Mouse (Mus musculus) yolk sac, embryonic 10.5 days (tissue): Measurements from ENCODE around the gene St7.

Source experiments
- DNase-seq: peaks from one replicate; pipeline ENCODE4 v3.0.0-alpha.2; 2017; ENCODE audit warnings: low spot score

St7 gene

DNA sequence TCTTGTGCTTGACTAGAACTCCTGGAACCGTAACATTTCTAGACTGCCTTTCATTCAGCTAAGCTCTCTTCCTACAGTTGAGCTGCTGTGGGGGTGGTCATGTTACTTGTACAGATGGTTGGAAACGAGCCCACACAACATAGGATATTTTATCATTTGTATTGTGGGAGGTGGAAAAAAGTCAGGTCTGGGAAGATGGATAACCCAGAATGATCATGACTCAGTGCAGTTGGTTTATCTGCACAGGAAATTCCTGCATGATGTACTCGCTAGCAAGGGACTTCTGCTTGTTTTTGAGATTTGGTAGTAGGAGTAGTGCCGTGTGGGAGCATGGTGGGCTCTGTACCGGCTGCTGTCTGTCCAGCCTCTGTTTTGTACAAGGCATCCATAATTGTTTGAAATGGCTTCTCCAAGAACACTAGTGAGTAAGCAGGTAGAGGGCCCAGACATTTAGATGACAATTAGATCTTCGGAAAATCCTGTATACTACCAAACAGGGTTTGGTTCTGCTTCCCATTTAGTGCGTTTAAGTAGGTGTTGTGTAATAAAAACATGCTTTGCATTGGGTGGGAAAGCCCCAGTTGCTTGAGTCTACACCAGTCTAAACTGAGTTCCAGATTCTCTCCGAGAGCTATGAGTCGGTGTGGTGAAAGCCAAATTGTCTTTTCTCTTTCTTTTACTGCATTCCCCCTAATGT is 71.4 kb downstream of the St7 start:
- DNase-seq = no peak

DNA sequence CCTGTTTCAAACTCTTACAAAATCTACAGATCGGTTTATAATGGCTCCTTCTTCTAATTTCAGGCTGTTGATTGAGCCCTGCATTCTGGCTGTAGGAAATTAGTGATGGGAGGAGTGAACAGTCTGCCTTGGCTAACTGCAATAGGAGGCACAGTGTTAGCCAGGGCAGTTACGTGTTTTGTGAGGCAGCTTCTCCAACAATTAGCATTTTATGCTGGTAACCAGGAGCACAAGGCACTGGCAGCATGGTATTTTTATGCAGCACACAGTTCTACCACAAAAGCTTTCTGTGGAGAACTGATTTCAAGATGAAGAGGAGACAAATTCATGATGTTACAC is 71.9 kb downstream of the St7 start:
- no peak for DNase-seq

DNA sequence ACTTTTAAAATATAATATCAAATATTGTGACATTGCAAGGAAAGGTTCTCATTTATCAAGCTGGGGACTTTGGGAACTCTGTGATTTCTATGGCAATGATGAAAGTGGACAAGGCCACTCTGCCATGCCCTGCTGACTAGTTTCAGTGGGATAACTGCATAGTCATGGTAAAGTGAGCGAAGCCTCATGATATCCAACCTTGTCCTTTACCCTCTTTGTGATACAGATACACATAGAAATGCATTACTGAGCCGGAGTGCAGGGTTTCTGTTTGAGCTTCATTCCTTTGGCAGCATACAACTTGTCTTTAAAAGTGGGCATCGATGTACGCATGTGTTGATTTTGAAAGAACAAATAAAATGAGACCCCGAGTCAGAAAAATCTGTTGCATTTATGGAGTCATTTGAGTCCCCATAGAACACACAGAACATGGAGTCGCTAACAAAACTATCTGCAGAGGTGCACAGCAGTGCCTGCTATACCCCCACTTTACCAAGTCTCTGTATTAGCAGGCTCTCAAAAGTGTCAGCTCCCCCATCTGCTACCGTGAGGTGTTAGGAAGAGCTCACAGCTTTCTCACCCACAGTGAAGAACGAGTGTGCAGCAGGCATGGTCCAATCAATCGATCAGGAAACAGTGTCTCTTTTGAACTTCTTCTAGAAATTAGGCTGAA is 77.4 kb downstream of the St7 start:
- DNase-seq = no peak

DNA sequence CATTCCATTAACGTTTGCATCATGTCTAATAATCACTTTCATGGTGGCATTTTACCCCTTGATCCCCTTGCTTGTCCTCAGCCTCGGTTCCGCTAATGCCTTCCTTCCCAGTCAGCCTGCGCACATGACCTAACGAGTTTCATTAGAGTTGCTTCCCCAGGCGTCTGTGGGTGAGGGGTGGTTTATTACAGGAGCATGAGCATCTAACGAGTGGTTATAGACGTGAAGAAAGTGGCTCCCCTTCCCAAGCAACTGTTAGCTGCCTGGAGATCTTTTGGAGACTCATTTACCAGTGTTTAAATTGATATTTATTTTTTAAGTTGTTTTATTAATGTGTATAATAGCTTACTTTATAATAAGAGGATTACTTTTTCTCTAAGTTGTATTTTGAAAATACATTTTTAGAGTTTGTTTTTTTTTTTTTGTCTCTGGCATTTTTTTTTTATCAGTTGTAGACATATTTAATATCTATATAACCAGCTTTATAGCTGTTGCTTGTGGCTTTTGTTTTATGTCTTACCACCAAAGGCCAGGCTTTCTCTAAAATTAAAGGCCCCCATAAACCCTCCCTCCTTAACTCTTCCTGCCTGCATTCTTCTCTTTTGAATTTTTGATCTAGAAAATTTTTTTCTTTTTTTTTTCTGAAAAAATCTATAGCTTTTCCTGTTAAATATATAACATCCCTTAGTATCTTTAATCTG is 78.1 kb downstream of the St7 start:
- no peak for DNase-seq

DNA sequence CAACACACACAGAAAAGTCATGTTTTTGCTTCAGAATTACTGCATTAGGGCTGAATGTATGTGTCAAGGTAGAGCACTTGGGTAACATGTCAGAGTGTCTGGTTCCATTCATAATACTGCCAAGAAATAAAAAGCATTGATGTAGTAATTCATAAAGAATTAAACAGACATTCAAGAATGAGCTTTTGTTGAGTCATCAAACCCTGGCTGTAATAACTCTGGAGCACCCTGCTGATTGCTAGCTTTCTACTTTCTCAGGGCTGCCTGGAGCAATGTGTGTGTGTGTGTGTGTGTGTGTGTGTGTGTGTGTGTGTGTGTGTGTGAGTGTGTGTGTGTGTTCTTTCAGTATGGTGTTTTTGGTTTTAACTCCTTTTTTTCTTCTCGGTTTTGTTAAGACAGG is 78.7 kb downstream of the St7 start:
- DNase-seq = no peak

DNA sequence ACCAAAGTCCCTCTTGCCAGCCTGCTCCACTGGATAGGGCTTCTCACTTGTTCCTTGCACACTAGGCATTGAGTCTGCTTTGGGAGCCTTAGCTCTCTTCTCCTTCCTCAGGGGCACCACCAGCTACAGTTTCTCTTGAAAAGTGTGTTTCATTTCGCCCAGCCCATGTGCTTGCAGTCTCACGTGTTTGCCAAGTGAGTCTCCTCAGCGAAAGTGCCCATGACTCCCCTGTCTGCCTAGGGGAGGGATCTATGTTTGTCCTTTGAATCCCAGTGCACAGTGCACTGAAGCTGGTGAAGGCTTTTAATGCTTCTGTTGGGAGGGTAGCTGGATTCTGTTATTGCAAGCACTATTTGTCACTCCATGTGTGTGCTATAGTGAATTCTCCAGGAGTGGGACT is 79.8 kb downstream of the St7 start:
- no peak for DNase-seq

DNA sequence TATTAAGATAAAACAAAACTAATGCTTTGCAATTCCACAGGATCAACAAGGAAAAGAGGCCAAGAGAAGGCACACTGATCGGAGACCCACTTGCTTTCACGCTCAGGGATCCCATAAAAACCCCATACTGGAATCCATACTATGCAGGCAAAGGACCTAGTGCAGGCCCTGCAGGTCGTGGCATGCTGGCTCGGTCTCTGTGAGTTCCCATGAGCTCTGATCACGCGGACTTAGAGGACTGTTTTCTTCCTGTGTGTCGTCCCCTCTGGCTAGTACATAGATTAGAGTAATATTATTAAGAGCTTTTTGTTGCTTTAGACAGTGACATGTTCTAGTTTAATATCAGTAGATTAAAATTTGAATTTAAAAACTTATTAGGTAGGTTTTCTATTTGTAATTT is 83.3 kb downstream of the St7 start:
- DNase-seq = no peak

DNA sequence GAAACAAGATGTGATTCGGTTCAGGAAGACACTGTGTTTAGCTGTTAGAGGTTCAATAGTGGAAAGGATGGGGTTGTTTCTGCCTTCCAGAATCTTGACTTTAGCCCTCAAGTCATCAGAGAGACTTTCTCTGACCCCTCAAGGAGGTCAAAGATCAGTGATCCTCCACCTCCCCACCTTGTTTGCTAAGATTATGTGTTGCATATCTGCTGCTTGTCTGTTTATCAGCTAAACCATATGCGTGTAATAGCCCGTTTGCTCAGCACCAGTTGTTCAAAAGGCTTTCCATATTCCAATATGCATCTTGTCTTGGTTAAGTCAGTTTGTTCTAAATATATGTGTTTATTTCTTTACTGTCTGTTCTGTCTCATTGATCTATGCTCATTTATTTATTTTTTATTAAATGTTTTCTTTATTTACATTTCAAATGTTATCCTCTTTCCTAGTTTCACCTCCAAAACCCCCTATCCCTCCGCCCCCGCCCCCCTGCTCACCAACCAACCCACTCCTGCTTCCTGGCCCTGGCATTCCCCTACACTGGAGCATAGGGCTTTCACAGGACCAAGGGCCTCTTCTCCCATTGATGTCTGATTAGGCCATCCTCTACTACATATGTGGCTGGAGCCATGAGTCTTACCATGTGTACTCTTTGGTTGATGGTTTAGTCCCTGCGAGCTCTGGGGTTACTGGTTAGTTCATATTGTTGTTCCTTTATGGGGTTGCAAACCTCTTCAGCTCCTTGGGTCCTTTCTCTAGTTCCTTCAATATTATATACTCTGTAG is 84.5 kb downstream of the St7 start:
- no peak for DNase-seq

DNA sequence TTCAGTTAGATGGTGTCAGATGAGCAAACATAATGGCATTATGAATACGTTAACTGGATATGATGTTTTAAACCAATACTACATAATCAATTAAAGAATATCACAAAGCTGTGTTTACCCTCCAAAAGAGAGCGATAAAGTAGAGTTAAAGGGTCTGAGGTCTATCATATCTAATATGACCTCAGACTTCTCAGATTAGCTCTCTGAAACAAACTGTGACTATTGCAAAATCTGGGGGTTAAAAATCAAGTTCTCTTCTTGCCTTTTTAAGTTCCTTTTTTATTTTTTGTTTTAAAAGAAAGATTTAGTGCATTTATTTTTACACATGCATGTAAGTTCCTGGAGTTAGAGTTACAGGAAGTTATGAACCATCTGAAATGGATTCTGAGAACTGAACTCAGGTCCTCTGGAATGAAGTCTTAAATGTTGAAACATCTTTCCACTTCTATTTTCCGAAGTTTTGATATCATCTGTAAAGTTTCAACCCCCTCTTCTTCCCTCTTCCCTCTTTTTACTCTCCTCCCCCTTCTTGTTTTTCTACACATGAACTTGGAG is 86.0 kb downstream of the St7 start:
- DNase-seq = no peak

DNA sequence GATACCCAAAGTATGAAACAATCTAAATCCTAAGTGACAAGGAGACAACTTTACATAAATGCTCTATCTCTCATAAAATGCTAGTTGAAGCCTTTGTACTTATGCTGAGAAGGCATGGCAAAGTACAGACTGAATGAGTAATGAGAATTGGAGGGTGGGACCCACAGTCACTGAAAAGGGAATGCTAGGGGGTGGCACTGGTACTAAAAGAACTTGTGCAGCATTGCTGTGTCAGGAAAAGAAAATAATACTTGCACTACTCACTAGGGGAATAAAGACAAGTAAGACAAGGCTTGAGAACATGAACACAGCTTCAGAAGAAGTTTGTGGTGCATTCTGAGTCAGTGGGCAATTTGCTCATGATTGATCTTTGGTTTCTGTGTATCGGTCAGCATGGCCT is 90.8 kb downstream of the St7 start:
- DNase-seq = no peak

DNA sequence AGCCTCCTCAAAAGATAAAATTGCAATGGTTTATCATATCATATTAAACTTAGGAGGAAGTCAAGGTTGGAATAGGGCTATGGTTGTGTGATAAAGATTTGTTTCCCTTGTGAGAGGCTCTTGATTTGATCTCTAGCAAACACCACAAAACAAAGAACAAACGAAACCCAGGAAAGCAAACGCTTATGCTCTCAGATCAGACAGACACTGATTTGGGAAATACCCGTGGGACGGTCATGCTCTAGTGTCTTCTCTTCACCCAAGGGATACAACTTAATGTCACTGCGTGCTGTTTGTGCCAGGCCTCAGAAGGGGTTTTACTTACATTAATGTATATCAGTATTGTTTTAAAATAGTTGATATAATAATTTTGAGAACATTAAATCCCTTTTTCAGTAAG is 91.8 kb downstream of the St7 start:
- no peak for DNase-seq

DNA sequence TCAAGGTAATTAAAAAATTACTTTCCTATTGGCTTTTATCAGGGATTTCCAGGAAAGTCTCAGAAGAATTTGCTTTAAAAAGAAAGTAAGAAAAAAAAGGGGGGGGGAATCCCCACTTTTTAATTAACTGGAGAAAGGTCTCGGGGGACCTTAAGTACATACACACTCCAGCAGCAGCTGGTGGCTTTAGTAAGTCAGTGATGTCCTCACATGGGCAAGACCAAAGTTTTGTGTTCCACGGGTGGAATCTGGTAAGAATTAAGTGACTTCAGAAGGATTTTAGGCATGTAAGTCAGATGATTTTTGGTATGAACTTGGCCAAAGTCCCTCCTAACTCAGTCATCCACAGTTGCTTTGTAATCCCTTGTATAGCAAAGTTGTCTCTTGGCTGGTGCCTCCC is 92.5 kb downstream of the St7 start:
- no peak for DNase-seq

DNA sequence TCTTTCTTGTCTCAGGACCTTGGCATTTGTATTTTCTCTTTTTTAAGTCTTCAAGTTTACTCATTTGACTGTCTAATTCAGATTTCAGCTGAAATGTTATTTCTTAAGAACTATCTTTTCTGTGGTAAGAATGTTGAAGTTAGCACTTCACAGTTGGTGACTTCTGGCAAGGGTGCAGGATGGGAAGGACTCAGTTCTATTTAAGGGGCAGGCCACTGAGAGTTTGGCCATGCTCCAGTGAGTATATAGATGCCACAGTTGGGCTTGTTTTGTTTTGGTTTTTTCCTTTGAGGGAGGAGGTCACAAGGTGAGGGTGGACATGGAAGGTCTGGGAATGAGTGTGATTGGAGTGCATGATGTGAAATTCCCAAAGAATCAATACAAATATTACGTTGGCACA is 95.1 kb downstream of the St7 start:
- no peak for DNase-seq

DNA sequence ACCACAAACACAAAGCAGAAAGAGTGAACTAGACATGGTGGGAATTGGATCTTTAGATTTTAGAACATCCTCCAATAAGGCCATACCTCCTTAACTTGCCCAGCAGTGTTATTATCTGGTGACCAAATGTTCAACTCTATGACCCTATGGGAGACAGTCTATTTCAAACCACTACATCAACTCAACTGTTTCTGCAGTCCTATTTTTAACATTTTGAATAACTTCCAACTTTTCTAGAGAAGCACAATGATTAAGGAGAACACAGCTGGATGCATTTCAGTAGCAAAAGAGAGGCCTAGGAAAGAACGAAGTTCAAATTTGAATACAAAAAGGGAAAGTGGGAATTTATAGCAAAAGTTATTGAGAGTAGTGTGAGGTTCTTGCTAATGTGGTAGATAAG is 97.5 kb downstream of the St7 start:
- DNase-seq = no peak

DNA sequence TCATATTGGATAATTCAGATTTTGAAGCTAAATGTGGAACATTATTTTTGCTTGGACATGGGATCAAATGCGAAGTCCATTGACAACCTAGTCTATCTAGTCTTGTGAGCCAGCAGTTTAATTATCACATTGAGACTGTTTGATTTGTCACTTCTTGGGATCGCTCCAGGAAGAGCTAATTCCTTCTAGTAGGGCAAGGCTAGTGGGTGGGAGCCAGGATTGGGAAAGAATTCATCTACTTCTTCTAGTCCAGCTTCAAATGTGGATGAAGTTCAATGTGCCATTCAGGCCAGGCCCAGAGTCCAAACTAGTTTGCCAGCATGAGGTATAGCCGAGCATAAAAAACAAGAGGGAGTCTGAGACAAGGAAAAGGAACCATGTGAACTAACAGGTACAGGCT is 100.7 kb downstream of the St7 start:
- no peak for DNase-seq

DNA sequence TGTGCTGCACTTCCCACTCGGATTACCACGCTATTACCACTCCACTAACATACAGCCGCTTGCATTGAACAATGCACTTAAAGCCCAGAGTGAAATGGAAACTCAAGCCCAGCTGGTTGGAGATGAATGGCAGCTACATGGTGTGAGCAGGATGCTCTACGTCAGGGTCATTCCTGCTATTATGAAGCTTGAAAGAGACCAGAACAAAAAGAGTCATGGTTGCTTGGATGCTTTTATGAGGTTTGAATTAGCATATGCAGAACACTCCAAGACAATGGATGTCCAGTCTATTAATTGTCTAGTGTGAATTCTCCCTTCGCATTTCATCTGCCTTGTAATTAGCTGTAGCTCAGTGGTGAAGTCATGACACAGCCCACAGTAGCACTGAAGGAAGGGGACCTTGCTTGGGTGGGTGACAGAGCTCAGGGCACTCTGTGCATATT is 104.6 kb downstream of the St7 start:
- DNase-seq = no peak

DNA sequence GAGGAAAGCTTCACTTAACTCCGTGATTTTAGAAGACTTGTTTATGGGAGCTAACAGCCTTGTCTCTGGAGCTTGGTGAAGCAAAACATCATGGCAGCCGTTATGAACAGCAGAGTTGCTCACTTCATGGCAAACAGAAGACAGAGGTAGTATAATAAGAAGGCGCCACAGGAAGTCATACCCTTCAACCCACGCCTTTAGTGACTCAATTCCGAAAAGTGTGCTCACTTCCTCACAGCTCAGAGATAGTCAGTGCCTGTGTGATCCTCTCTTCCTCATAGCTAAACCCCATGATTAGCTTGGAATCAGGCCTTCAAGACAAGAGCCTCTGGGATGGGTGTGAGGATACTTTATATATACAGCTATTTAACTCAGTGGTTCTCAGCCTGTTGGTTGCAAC is 108.0 kb downstream of the St7 start:
- DNase-seq = no peak

DNA sequence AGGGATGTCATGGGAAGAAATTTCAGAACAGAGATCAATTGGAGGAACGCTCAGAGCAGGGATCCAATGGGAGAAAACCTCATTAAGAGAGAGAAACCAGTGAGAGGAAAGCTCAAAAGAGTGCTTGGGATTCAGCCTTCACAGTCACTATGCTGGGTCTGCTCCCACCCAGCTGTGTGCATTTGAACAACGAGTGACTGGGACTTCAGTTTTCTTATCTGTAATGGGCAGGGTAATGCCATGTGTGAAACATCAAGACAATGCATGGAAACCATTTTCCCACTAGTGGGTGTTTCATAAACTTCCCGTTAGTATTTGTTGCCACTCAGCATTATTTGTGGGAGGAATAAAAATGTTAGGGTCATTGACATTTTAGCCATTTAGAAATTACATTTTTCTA is 111.7 kb downstream of the St7 start:
- DNase-seq = no peak

DNA sequence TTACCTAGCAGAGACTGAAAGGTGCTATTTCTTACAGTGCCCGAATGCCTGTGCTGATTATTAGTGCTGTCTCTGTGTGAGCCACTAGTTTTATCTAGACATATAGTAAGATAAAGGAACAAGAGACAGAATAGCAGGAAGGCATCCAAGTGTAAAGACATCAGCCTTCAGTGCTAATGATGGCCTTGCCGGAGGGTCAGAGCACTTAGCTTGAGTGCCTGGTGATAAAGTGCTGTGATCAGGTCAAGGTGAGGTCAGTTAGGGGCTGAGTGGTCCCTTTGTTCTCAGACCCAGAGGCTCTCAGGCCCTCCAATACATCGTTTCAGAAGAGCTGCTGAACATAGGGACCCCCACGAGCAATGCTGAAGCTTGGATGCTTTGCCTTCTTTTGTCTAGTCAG is 113.8 kb downstream of the St7 start:
- peak; percentile 4 for DNase-seq

DNA sequence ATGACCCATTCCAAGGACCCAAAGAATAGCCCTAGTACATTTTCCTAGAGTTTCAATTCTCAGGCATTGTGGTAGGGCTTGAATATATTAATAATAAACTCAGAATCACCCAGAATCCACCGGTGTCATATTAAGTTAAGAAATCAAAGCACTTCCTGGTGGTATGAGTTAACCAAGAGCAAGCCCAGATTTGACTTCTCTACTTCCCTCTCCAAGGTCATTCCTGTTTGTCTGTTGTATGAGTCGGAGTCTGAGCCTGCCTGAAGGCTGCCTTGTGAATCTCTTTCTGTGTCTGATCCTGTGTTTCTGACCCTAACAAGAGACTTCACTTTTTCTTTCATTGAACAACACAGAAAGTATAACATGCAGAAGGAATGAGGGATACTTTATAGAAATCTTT is 118.3 kb downstream of the St7 start:
- DNase-seq = no peak

DNA sequence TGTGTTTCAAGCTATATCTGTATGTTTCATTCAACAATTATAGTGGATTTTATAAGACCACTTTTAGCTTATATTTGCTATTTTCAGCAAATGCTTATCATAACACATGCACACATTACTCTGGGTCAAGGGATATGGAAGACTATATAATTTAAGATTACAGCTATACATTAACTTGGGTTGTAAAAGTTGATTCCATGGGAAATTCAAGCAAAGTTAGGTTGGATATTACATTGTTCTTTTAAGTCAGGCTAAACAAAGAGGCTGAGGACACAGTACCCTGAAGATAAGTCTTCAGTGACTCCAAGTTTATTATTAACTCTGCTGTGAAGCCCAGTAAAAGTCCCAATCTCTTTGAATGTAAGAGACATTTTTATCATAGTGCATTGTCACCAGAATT is 118.8 kb downstream of the St7 start:
- no peak for DNase-seq

DNA sequence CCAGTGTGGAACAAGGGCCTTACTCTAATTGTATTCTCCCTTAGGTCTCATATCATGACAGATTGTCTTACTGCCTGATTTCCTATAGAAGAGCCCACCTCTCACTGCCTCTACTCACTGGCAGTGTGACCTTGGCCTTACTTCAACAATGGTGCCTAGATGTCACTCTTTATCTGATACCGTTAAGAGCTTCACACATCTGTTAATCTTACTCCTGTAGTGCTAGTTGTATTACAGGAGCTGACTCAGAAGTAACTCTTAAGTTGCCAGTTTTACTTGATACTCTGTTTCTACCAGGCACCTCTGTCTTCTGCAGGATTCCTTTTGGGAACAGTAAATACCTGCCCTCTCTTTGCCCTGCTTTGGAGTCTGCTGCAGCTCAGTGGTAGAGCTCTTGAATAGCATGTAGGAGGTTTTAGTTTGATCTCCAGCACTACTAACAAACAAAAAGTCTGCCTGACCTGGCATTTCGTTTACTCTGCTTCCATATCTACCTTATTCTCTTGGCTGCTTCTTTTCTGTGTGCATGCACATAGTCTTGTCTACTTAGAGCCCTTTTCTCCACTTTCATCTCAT is 121.4 kb downstream of the St7 start:
- no peak for DNase-seq
